Mouse (Mus musculus) monocyte, adult 5-6 weeks (primary cell): Measurements from ENCODE around the gene Defb30. TPM values are rescaled to one million over a fixed set of nuclear protein-coding genes. Genes with fewer than 3 reads are reported as not detected.

Experiments
- ATAC-seq: fragments of 153-309, 156-312 bp; replicated peaks from 2 replicates; pipeline ENCODE4 v1.8.0; 2017; ENCODE audit warnings: mild to moderate bottlenecking; ENCODE audit not compliant: low TSS enrichment, insufficient number of reproducible peaks, severe bottlenecking, poor library complexity, low FRiP score
- total RNA-seq: library from RNA; stranded (forward); fragments of 200-1000, 200-491, 200-594 nt; gene quantifications from 3 replicates; pipeline ENCODE4 v1.2.3, GENCODE M21; 2017

Gene Defb30
- not detected in 3 replicates for total RNA-seq

DNA sequence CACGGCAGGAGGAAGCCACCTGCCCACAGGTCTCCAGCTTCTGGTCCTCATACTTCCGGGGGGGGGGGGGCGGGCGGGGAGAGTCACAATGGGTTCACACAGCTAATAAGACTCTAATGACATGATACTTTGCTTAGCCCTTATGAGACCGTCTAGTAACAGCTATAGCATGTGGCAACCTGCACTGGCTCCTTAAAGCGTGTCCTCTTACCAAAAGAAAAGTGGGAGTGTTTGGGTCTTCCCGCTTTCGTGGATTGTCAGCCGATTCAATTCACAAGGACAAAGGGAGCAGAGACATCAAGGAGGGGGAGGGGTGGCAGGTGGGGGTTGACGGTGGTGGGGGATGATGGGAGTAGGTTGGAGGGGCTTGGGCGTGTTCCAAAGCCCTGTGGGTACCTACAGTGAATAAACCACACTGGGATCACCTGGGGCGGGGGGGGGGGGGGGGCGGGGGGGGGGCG, at the start of gene Defb30:
TSS of gene Defb30 (minus strand) at position 51 of the 461 bp plus-strand sequence.
- no peak for ATAC-seq

DNA sequence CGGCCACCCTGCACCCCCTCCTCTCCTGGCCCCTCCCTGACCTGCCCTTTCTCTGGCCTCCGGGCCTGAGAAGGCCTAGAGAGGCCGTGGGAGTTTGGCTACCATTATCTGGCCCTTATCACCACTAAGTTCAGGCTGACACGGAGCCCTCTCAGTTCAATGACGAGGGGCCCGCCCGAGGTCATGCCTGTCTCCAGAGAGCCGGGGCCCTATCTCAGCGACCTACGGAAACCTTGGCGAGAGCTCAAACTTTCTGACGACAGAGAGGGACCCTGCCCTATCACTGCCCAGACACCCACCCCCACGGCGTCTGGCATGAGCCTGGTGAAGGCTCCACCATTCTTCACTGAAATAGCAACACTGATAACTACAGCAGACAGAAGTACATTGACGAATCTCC, 17.9 kb upstream of the Defb30 start:
- ATAC-seq: no peak

DNA sequence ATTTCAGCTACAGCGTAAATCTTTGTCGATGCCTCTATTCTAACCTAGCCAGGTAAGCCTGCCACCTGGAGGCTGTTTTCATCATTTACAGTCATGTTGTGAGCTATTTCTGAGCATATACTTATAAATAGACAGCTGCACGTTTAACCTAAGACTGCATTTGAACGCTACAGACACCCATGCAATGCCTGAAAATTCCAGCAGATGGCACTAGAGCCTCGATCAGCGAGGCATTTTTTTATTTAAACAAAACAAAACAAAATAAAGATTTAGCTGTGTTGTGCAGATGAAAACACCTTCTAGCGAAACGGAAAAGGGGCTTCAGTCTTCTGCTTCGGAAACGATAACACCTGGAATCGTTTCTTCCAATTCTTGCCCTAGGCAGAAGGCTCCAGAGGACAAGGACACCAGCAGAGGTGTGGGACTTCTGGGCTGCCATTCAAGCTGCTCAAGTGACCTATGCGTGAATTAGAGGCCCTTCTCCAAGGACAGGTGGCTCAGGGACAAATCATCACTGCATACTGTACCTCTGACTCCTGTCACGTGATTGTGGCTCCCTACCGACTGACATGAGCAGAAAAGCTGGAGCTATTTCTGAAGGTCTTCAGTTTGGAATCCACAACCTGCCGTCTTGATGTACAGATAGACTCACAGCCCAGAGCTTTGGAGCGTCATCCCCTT, 17.0 kb upstream of the Defb30 start:
- ATAC-seq: peak; percentile 57; the same call in 1 of the 2 replicates

DNA sequence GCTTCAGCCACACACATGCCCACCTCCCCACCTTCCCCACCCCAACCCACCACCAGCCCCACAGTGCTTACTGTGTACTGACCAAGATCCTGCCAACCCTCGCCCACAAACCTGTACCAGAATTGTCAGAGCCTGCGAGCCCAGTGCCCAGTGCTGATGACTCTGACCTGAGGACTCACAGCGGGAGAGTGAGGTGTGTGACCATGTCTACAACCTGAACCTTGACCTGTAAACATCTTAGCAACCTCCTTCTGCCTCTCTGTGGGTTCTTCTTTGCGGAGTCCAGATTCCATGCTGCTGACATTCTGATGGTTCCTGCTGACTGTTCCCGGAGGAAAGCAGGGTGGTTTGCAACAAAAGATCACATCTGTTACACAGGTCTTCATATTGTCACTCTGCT, 15.6 kb upstream of the Defb30 start:
- no peak for ATAC-seq

DNA sequence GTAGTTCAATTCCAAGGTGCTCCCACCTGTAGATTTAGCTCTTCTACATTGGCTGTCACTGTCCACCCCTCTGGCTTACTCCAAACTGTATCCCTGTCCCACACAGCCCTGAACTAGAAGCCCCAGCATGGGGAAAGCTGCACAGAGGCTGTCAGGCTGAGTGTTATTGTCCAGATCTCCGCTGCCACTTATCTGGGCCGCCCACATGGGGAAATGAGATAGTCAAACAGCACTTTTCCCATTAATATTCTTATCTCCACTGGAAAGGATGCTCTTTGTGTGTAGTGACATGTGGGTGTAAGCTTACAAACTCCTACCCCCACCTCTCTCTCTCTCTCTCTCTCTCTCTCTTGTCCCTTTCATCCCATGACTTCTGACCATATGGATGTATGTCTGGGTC, 12.4 kb upstream of the Defb30 start:
- ATAC-seq: no peak

DNA sequence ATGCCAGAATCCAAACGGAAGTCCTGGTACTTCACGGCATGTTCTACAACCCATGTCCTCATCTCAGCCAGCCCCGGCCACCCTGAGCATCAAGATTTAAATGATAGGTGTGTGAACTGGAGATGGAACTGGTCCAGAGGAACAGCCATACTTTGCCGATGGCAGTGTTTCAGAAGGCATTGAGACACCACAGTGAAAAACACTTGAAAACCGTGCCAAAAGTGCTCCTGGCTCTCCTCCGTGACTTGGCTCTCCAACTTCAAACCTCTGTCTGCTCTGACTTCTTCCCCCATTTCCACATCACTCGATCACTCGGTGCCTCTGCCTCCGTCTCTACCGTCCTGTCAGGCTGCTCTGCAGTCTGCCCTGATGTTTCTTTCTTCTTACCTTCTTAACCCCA, 10.6 kb upstream of the Defb30 start:
- no peak for ATAC-seq

DNA sequence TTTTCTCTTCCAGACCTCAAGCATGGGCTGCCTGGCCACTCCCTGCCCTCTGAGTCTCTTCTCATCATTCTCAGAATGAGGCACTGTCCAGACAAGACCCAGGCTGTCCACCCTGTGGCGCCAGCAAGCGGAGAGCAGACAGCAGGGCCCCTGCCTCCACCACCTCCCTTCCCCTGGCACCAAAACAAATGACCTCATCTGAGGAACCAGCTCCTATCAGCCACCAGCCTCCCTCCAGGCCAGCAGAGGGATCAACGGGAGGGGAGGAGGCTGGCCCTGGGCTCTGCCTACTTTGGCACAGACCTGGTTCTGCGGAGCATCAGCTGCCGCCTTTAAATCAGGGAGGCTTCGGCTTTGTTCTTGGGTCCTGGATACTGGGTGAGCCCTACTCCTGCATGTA, 5.0 kb upstream of the Defb30 start:
- ATAC-seq: no peak

DNA sequence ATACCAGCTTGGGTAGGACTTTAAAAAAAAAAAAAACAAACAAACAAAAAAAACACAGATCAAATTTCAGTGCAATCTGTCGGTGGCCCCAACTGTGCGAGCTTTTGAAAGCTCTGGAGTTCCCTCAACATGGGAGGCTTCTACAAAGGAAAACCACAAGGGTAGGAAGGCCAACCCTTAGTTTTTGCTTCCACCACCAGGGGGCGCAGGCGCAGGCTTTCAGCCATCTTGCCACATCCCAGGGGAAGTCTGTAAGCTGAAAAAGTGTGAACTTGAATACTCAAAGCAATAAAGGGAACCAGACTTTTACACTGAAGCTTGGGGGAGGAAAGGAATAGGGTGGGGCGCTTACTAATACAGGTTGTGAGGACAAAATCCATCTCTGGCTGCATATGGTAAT, 1.0 kb upstream of the Defb30 start:
- peak; percentile 79 for ATAC-seq

DNA sequence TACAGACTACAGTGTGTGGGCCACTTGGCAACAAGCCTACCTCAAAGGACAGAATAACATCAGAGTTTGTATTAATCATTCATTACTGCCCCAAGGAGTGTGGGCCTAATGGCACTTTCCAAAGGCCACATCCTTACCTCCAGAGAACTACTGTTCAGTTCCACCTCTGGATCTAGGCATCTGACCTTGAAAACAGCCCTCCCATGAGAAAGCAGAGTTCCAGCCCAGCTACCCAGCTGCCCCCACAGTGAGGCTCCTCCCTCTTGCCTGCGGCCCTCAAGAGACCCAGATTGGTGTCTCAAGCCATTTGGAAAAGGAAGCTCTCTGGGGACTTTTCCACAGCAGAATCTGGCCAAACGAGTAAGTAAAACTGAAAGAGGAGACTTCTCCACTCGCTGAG, 3.1 kb downstream of the Defb30 start, which contains the start of gene Defb42:
TSS of gene Defb42 (plus strand) at position 301 of the 400 bp plus-strand sequence.
- ATAC-seq: no peak

DNA sequence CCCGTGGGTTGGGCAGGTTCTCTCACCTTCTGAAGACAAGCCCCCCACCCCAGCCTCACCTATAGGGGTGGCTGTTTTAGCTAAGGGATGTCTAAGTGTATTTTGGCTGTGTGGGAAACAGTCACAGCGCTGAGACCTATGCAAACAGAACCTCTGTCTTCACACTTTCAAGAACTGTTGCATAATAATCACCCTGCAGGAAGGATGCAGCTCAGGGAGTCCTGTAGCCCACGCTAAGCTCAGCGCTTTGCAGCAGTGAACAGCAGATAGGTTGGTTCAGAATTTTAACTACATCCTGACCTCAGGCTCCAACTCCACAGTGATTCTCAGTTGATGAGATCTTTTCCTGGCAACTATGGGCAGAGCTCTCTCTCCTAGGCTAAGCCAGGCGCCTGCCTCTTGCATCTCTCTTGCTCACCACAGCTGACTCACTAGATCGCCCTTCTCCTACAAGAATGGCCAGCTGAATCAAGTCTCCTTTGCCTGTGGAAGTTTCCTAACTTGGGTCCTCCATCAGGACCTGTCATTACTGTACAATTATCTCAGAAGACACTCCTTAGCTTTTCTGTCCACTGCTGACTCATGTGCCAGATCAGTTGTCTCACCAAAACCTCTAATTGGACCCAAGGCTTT, 29.1 kb downstream of the Defb30 start:
- ATAC-seq: no peak

DNA sequence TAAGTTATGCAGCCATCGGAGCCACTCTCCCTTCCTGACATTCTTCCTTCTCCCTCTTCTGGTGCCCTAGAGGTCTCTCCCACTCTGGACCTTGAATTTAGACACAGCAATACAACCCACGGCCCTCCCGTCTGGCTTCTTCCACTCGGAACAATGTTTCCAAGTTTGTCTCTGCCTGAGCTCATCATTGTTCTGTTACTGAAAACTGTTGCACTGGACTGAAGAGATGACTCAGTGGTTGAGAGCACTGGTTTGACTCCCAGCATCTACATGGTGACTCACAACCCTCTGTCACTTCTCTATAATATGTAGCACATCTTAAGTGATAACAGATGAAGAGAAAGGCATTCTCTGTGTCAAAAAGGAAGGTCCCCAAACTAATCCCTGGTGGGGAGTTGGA, 35.1 kb downstream of the Defb30 start:
- no peak for ATAC-seq

DNA sequence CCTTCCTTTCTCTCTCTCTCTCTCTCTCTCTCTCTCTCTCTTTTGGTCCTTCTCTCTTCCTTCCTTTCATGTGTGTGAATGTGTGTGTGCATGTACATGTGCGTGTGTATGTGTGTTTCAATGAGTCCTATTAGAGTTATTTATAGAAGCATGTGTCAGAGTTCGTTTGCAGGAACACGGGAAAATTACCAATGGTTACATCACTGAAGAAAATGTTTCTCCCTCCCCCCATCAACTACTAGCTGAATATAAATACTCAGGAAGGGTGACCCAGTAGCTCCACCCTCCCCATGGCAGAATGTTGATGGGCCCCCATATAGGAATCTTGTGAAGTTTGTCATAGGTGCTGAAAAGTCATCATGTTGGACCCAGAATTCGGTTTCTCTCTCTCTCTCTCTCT, 36.7 kb downstream of the Defb30 start:
- ATAC-seq: no peak

DNA sequence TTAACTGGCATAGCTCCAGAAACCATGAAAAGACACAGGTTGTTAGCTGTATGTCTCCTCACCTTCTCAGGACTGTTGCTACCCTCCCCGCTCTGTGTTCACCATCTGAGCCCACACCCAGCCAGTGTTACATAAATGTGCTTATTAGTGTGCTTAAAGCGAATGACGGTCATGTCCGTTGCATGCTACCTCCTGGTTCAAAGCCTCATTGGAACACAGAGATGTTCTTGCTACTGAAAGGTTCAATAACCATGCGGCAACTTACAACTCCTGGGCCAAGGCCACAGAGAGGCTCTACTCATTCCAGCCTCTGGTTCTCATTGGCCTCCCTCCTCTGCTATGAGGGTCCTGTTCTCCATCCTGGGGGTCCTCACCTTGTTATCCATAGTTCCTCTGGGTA, 38.3 kb downstream of the Defb30 start, which contains the start of gene Defb43:
TSS of gene Defb43 (plus strand) at position 301 of the 400 bp plus-strand sequence.
- no peak for ATAC-seq

DNA sequence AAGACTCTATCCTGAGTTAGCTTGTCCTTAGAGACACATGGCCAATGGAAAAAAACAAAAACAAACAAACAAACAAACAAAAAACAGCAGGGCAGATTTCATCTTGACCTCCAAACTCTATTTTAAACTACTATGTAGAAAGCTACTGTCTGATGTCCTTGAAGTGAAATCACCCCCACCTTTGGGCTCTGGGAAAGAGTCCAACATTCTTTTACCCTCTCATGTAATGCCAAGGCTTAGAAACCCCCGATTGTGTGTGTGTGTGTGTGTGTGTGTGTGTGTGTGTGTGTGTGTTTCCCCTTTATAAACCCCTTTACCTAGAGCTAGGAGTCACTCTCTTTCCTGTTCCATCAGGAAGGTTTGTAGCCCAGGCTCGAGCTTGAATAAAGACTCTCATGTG, 47.2 kb downstream of the Defb30 start:
- ATAC-seq: no peak

DNA sequence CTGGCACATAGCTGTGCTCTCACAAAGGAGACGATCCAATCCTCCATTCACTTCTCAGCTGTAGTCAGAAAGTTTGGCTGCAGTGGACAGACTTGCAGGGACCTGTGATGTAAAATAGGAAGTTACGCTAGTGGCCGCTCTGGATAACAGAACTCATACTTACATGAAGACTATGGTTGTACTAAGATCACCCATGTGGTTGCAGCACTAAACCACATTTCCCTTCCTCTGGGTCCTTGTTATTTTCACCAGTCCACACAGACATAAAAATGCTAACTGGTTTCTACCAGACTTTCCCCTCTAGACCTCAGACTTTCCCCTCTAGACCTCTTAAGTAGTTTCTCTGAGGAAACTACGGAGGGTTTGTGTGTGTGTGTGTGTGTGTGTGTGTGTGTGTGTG, 50.8 kb downstream of the Defb30 start:
- ATAC-seq: no peak

DNA sequence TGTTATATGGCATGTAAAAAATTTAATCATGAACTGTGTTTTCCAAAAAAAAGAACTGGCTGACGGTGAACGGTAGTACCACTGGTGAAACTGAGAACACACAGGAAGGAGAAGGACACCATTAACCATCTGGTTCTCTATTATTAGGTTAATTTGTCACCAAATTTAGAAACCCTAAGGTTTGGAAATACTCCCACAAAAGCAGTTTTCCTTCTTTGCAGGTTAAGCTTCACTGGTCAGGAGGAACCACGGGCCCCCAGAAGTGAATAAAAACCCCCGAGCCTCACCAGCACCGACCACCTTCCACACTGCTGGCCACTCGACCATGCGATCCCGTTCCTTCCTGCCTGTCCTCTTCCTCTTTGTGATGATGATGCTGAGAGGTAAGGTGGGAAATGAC, 52.0 kb downstream of the Defb30 start, which contains the start of gene Defb47:
TSS of gene Defb47 (plus strand) at position 301 of the 400 bp plus-strand sequence.
- no peak for ATAC-seq

DNA sequence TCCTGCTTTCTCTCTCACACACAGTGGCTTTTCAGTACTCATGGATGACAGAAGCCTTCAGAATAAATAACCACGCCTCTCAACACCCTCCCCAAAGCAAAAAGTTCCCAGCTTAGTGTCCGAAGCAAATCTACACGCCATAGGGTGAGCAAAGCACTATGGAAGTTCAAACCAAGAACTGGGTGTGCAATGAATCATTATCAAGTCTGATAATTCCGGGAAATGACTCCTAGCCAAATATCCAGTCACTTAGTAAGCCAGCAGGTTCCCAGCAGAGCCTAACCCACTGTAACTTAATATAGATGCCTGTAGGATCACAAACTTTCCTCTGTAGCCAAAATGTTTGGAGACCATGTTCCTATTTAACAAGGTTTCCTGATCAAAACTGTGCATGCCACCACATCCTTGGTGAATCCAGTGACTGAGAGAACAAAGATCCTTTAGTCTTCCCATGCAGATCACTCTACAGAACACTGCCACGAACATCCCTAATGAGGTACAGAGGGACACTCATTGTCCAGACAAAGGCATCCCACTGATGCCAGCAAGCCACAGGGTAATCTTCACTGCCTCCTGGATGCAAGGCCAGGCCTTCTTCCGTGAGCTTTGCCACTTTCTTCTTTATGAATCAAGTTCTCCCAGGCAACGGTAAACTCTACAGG, 57.8 kb downstream of the Defb30 start:
- no peak for ATAC-seq

DNA sequence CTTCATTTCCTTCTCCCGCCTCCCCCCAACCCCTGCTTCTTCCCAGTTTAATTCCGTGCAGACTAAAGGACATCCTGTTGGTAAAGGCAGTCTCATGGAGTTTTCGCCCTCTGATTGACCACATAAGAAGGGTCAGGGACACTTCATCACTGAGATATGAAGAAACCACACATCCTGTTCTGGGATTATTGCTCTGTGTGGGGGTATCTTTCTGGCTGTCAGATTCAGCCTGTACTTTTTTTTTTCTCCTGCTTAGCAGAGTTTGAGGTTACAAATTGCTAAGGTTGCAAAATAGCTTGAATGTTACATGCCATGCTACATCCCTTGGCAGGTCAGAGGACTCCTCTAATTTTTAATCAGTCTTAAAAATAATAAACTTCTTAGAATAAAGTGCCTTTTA, 58.5 kb downstream of the Defb30 start:
- no peak for ATAC-seq

DNA sequence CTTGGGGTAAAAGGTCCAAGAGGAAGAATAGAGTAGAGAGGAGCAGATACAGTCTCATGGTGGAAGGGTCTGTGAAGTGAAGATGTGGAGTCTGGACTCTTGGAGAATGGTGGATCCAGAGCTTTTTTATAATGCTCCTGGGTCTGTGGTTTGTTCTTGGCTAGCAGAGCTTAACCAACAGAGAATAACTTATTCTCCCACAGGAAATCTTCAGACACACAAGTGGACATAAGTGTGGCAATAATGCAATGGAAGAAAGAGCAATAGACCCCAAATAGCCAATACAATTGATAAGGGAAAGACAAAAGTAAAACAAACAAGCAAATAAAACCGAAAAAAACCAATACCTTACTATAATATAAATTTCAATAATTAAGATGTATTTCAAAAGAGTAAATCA, 65.3 kb downstream of the Defb30 start, which contains the start of gene Defb48:
TSS of gene Defb48 (minus strand) at position 101 of the 400 bp plus-strand sequence.
- ATAC-seq: no peak
